Mouse (Mus musculus) ES-E14 (cell line): Measurements from ENCODE around the gene Fam171a2. TPM values are rescaled to one million over a fixed set of nuclear protein-coding genes. Genes with fewer than 3 reads are reported as not detected.

ENCODE experiments used
- DNase-seq: peaks from one replicate; pipeline ENCODE4 v3.0.0-alpha.2; 2013; ENCODE audit warnings: low read depth, low spot score
- H3K27ac ChIP-seq: 2 replicates; pipeline ENCODE4 v1.5.1; 2012; ENCODE audit warnings: low read depth, mild to moderate bottlenecking, low read length, moderate library complexity, mixed read lengths; ENCODE audit not compliant: poor library complexity, insufficient read depth, severe bottlenecking
- H3K36me3 ChIP-seq: 2 replicates; pipeline ENCODE4 v1.6.1; 2012; ENCODE audit warnings: mild to moderate bottlenecking, low read length, moderate library complexity, mixed read lengths; ENCODE audit not compliant: control insufficient read depth, poor library complexity, insufficient read depth, severe bottlenecking
- H3K4me1 ChIP-seq, 2 experiments: fragments of 150-350 bp in 1 of 2; sonication (generic) in 1 of 2; 2 replicates each; pipeline ENCODE4 v1.6.1; 2012; ENCODE audit warnings: low read length in 2 of 2, mild to moderate bottlenecking in 1 of 2, mixed read lengths in 1 of 2; ENCODE audit not compliant: control insufficient read depth in 2 of 2, insufficient read depth in 2 of 2, poor library complexity in 1 of 2
- H3K4me3 ChIP-seq, 2 experiments: fragments of 150-350 bp in 1 of 2; sonication (generic) in 1 of 2; 2 replicates each; pipeline ENCODE4 v1.5.1; 2012; ENCODE audit warnings: low read length in 2 of 2, low read depth in 1 of 2, mild to moderate bottlenecking in 1 of 2, mixed read lengths in 1 of 2; ENCODE audit not compliant: insufficient read depth in 1 of 2, poor library complexity in 1 of 2, severe bottlenecking in 1 of 2
- H3K9ac ChIP-seq: 2 replicates; pipeline ENCODE4 v1.6.1; 2012; ENCODE audit warnings: low read depth, mild to moderate bottlenecking, low read length, mixed read lengths; ENCODE audit not compliant: poor library complexity, insufficient read depth, severe bottlenecking
- H3K9me3 ChIP-seq: fragments of 150-350 bp; sonication (generic); 2 replicates; pipeline ENCODE4 v1.6.1; 2012; ENCODE audit warnings: low read depth, mild to moderate bottlenecking, low read length; ENCODE audit not compliant: control insufficient read depth, insufficient read depth
- CHD2 ChIP-seq: IDR thresholded peaks from 2 replicates; pipeline ENCODE4 v1.6.1; 2014; ENCODE audit warnings: mild to moderate bottlenecking, low read depth, low read length, inconsistent platforms
- HCFC1 ChIP-seq: IDR thresholded peaks from 2 replicates; pipeline ENCODE4 v1.6.1; 2012; ENCODE audit warnings: low read length, inconsistent platforms, borderline replicate concordance; ENCODE audit not compliant: insufficient read depth
- MAFK ChIP-seq: IDR thresholded peaks from 2 replicates; pipeline ENCODE4 v1.6.1; 2014; ENCODE audit warnings: mild to moderate bottlenecking, low read depth, low read length, inconsistent platforms; ENCODE audit not compliant: insufficient read depth
- ZC3H11A ChIP-seq: IDR thresholded peaks from 2 replicates; pipeline ENCODE4 v1.6.1; 2012; ENCODE audit warnings: low read depth, mild to moderate bottlenecking, inconsistent platforms, low read length, borderline replicate concordance
- ZNF384 ChIP-seq: IDR thresholded peaks from 2 replicates; pipeline ENCODE4 v1.6.1; 2012; ENCODE audit warnings: low read depth, low read length, inconsistent platforms
- in situ Hi-C, 2 experiments: fragments of 600-800 bp; cut with MboI; formaldehyde crosslinking; loops; one replicate each; pipeline ENCODE4 v1.15.1; 2025; ENCODE audit warnings: low sequenced_read_pairs in 2 of 2, inconsistent platforms in 1 of 2; ENCODE audit not compliant: unreplicated experiment in 2 of 2
- total RNA-seq: library from RNA; depleted of rRNA; stranded (reverse); fragments of 300-350 nt; gene quantifications from 2 replicates; pipeline ENCODE4 v1.2.3, GENCODE M21; 2012

Gene Fam171a2
- total RNA-seq, 1 experiment = 6.7 TPM

DNA sequence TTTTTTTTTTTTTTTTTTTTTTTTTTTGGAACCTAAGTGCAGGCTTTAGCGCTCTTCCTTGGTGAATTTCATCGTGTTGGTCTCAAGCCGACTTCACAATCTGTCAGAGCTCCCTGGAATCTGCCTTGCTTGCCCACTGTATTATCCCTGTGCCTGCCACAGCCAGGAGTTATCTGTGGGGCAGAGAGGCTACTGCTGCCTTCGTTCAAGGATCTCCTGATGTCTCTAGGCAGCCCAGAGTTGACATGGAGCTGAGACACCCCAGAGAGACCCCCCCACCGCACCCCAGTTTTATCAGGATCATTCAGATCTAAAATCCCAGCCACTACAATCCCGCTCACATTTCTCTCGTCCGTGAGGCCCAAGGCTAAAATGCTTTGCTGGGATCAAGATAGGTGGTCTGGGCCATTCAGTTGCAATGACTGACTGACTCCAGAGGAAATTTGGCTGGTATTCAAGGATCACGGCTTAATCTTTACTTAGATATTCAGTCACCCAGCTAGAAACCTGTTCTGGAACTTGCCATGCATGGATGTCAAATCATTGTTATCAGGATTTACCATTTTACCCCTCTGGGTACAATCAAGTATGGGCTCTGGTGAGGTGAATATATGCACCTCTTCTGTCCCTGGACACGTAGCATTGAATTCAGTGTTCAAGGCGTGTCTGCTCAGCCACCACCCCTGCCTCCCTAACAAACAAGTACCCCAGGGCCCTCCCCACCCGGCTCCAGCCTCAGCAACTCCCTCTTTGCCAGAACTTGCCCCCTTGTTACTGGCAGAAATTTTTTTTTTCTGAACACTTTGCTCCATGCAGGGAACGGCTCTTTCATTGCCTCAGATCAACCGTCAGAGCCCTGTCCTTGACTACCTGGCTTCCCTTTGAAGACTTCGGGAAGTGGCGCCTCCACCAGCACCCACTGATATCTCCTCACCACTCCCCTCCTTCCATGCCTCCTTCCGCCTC is 1.8 kb upstream of the Fam171a2 start:
- Histone ChIP-seq H3K4me1 (peaks cover 2 to 26% of the 10 kb centered on the region in 2 experiments; a peak in 2 of 4 replicates), H3K9ac (no peak overlapping the region), H3K4me3 (no peak overlapping the region), H3K27ac (no peak overlapping the region), H3K36me3 (no peaks in the 10 kb centered on the region), H3K9me3 (no peaks in the 10 kb centered on the region; the same call in 1 of the 2 replicates)
- in situ Hi-C loops = no loop called here
- no peak for DNase-seq
- TF ChIP-seq ZC3H11A (no peak), CHD2 (no peak)

DNA sequence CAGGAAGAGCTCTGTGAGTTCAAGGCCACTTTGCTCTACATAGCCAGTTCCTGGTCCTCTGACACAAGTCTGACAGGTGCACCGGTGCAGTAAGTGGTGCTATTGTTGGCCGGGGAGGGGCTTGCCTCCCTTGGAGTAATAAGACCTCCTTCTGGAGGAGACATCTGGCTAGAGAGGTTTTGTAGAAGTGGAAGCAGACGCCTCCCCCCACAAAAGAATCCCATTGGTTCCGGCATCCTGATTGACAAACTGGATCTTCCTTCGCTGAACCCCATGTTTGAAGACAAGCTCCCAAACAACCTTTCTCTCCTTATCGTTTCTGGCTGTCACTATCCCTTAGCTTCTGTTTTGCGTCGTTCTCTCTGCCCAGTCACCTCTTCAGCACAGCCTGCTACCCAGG is 845 bp upstream of the Fam171a2 start:
- Histone ChIP-seq H3K4me1 (peaks cover 2 to 31% of the 10 kb centered on the region in 2 experiments; a peak in 2 of 4 replicates), H3K36me3 (no peaks in the 10 kb centered on the region), H3K4me3 (no peak overlapping the region), H3K9me3 (no peaks in the 10 kb centered on the region; the same call in 1 of the 2 replicates), H3K9ac (no peak overlapping the region), H3K27ac (no peak overlapping the region)
- in situ Hi-C loops = no loop called here
- TF ChIP-seq ZNF384 (no peak), CHD2 (no peak), ZC3H11A (no peak), MAFK (no peak), HCFC1 (no peak)
- DNase-seq = no peak

DNA sequence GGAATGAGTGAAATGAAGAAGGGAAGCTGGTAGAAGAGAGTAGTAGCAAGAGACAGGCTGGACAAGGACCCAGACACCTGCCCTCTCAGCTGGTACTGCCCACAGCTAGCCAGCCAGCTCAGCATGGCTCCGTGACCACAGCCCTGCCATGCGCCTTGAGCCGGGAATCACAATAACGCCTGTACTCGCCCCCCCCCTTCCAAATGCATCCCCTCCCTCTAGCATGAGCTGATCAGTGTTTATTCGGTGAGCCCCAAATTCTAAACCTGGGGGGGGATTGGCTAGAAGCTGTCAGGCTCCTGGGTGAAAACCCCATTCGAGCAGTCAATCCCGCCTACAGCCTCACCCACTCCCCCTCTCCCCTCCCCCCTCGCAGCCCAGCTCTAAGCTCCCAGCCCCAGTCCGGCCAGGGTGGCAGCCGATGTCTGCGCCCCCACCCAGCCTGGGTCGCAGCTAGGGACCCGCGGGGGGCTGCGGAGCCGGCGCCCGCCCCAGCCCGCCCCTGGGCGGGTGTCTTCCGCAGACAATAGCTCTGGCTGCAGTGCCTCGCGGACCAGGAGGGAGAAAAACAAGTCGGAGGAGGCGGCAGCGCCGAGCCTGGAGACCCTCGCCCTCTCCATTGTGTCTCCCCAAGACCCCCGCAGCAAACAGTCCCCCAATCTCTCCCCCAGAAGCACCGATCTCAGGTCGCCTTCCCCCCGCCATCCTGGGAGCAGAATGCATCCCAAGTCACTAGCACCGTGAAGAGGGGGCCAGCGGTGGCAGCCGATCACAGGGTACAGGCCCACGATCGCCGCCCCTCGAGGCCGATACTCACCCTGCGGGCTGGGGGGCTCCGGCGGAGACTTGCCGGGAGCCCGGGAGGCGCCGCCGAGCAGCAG is 661 bp downstream of the Fam171a2 start:
- peak overlapping the region; percentile 76 to 93 for H3K4me3 ChIP-seq
- TF ChIP-seq ZC3H11A (no peak), MAFK (no peak), CHD2 (no peak), ZNF384 (no peak), HCFC1 (no peak)
- H3K27ac ChIP-seq = peak overlapping the region; percentile 0; the same call in 1 of the 2 replicates
- H3K9ac ChIP-seq = peak overlapping the region; percentile 79
- no peaks in the 10 kb centered on the region for H3K36me3 ChIP-seq
- peaks cover 2 to 31% of the 10 kb centered on the region in 2 experiments; a peak in 2 of 4 replicates for H3K4me1 ChIP-seq
- in situ Hi-C loops = no loop called here
- DNase-seq = no peak
- no peaks in the 10 kb centered on the region; the same call in 1 of the 2 replicates for H3K9me3 ChIP-seq

DNA sequence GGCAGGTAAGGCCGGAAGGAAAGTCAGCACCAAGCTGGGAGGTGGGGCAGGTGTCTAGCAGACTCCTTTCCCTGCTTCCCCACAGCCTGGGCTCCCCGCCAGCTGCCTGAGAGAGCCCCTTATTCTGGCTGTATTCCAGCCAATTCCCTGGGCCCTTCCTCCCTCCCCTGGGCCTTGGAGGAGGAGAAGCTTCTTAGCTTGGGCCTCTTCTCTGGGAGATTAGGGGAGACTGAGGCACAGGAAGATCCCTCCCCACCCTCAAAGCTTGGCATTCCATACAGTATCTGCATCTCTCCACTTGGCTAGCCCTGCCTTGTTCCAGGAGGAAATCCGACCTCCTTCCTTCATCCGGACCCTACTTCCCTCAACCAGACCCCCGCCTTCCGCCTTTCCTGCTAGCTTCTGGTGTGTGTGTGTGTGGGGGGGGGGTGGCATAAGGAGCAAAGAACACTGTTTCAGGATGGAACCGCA is 1.6 kb downstream of the Fam171a2 start:
- Histone ChIP-seq H3K9ac (no peak overlapping the region), H3K4me1 (peaks cover 2 to 31% of the 10 kb centered on the region in 2 experiments; a peak in 2 of 4 replicates), H3K9me3 (no peaks in the 10 kb centered on the region), H3K36me3 (no peaks in the 10 kb centered on the region), H3K27ac (no peak overlapping the region), H3K4me3 (no peak overlapping the region; a peak in 1 of 4 replicates)
- in situ Hi-C loops = no loop called here
- TF ChIP-seq ZC3H11A (no peak), HCFC1 (no peak), MAFK (no peak), ZNF384 (no peak), CHD2 (no peak)
- DNase-seq = no peak
